Mouse (Mus musculus) kidney, adult 18-20 months (tissue): Measurements from ENCODE around the gene BC051019.

Experiments used
- DNase-seq: peaks from one replicate; pipeline ENCODE4 v3.0.0; 2021

BC051019 gene

GRCm38 (mm10) chr7:109723697-109724096, at the start of gene BC051019:
BC051019 (minus strand) TSS chr7:109723850.
- no peak for DNase-seq

GRCm38 (mm10) chr7:109772251-109772650, 48.6 kb upstream of the BC051019 start:
- no peak for DNase-seq

GRCm38 (mm10) chr7:109768699-109769383, 45.2 kb upstream of the BC051019 start:
- DNase-seq = no peak

GRCm38 (mm10) chr7:109767575-109768350, 44.1 kb upstream of the BC051019 start:
- no peak for DNase-seq

GRCm38 (mm10) chr7:109764009-109764408, 40.4 kb upstream of the BC051019 start:
- no peak for DNase-seq

GRCm38 (mm10) chr7:109756291-109756690, 32.6 kb upstream of the BC051019 start:
- DNase-seq = peak; percentile 45

GRCm38 (mm10) chr7:109754034-109754433, 30.4 kb upstream of the BC051019 start:
- DNase-seq = no peak

- peak; percentile 91 for DNase-seq
Measured at GRCm38 (mm10) chr7:109752008-109752925, 28.6 kb upstream of the BC051019 start, which contains the start of gene Tmem9b. Tmem9b (minus strand) TSS chr7:109752875.

GRCm38 (mm10) chr7:109751427-109752007, 27.9 kb upstream of the BC051019 start:
- peak; percentile 21 for DNase-seq

GRCm38 (mm10) chr7:109747747-109748146, 24.1 kb upstream of the BC051019 start:
- DNase-seq = no peak

GRCm38 (mm10) chr7:109741703-109742102, 18.1 kb upstream of the BC051019 start:
- no peak for DNase-seq

GRCm38 (mm10) chr7:109741060-109741459, 17.4 kb upstream of the BC051019 start:
- no peak for DNase-seq

GRCm38 (mm10) chr7:109739822-109740370, 16.2 kb upstream of the BC051019 start:
- DNase-seq = no peak

- no peak for DNase-seq
Measured at GRCm38 (mm10) chr7:109734806-109735205, 11.2 kb upstream of the BC051019 start.

GRCm38 (mm10) chr7:109731626-109732025, 8.0 kb upstream of the BC051019 start, which contains the start of gene Ascl3:
Ascl3 (minus strand) TSS chr7:109731726.
- no peak for DNase-seq

- DNase-seq = no peak
Measured at GRCm38 (mm10) chr7:109723114-109723513, 536 bp downstream of the BC051019 start.

GRCm38 (mm10) chr7:109722618-109723017, 1.0 kb downstream of the BC051019 start:
- no peak for DNase-seq

- no peak for DNase-seq
Measured at GRCm38 (mm10) chr7:109719286-109719685, 4.4 kb downstream of the BC051019 start.

- DNase-seq = no peak
Measured at GRCm38 (mm10) chr7:109713434-109713982, 10.1 kb downstream of the BC051019 start.

GRCm38 (mm10) chr7:109712198-109712597, 11.5 kb downstream of the BC051019 start:
- no peak for DNase-seq

GRCm38 (mm10) chr7:109710069-109710468, 13.6 kb downstream of the BC051019 start:
- no peak for DNase-seq

GRCm38 (mm10) chr7:109708961-109709382, 14.7 kb downstream of the BC051019 start:
- DNase-seq = peak; percentile 39
